Mouse (Mus musculus): Measurements from ENCODE around the gene Defb28. TPM values are rescaled to one million over a fixed set of nuclear protein-coding genes. Genes with fewer than 3 reads are reported as not detected.

The Defb28 gene
- not detected in 2 replicates for polyA plus RNA-seq (2012; rRNA removed)

GRCm38 (mm10) chr2:152517981-152518380 lies at the start of gene Defb28:
Defb28 (plus strand) TSS chr2:152518255.

GRCm38 (mm10) chr2:152476763-152477162 lies 41.3 kb upstream of the Defb28 start, which contains the start of gene Defb20:
Defb20 (plus strand) TSS chr2:152477063.

GRCm38 (mm10) chr2:152490038-152490437 lies 28.0 kb upstream of the Defb28 start, which contains the start of gene Defb22:
Defb22 (minus strand) TSS chr2:152490138.

GRCm38 (mm10) chr2:152511592-152511991 lies 6.5 kb upstream of the Defb28 start, which contains the start of gene Defb26:
Defb26 (minus strand) TSS chr2:152511692.

GRCm38 (mm10) chr2:152539944-152540710 lies 22.1 kb downstream of the Defb28 start, which contains the start of gene Defb29:
Defb29 (minus strand) TSS chr2:152540098.

GRCm38 (mm10) chr2:152569038-152569437 lies 51.0 kb downstream of the Defb28 start, which contains the start of gene Gm17416:
Gm17416 (plus strand) TSS chr2:152569338.

Other genes with a start within 250 kb of the Defb28 start
- gene Tbc1d20, start 224.4 kb upstream of the Defb28 start, polyA plus RNA-seq (2012; rRNA removed): 9.2 and 9.9 TPM in 2 replicates
- 42.7 and 45.8 TPM in 2 replicates for gene Rbck1, start 185.6 kb upstream of the Defb28 start, polyA plus RNA-seq (2012; rRNA removed)
- gene Trib3, start 174.2 kb upstream of the Defb28 start, polyA plus RNA-seq (2012; rRNA removed): 0.77 and 1.8 TPM in 2 replicates
- not detected in 2 replicates for gene Nrsn2, start 141.6 kb upstream of the Defb28 start, polyA plus RNA-seq (2012; rRNA removed)
- gene Sox12, start 120.2 kb upstream of the Defb28 start, polyA plus RNA-seq (2012; rRNA removed): 4.1 and 4.3 TPM in 2 replicates
- gene Zcchc3, start 103.2 kb upstream of the Defb28 start, polyA plus RNA-seq (2012; rRNA removed): 8.2 and 10.2 TPM in 2 replicates
- 0.20 and 0.24 TPM in 2 replicates for gene 6820408C15Rik, start 102.7 kb upstream of the Defb28 start, polyA plus RNA-seq (2012; rRNA removed)
- not detected in 2 replicates for gene Defb23, start 53.6 kb upstream of the Defb28 start, polyA plus RNA-seq (2012; rRNA removed)
- gene Defb20, start 41.2 kb upstream of the Defb28 start, polyA plus RNA-seq (2012; rRNA removed): not detected in 2 replicates
- gene Defb22, start 28.1 kb upstream of the Defb28 start, polyA plus RNA-seq (2012; rRNA removed): not detected in 2 replicates
- gene Defb26, start 6.6 kb upstream of the Defb28 start, polyA plus RNA-seq (2012; rRNA removed): not detected in 2 replicates
- not detected in 2 replicates for gene Defb29, start 21.8 kb downstream of the Defb28 start, polyA plus RNA-seq (2012; rRNA removed)
- not detected in 2 replicates for gene Gm17416, start 51.1 kb downstream of the Defb28 start, polyA plus RNA-seq (2012; rRNA removed)
- gene Defb21, start 54.5 kb downstream of the Defb28 start, polyA plus RNA-seq (2012; rRNA removed): not detected in 2 replicates
- not detected in 2 replicates for gene Defb19, start 62.1 kb downstream of the Defb28 start, polyA plus RNA-seq (2012; rRNA removed)
- gene Defb45, start 81.1 kb downstream of the Defb28 start, polyA plus RNA-seq (2012; rRNA removed): not detected in 2 replicates
- gene Defb36, start 86.1 kb downstream of the Defb28 start, polyA plus RNA-seq (2012; rRNA removed): not detected in 2 replicates
- 0.24 TPM in 1 of 2 replicates, not detected in the other for gene Defb25, start 104.8 kb downstream of the Defb28 start, polyA plus RNA-seq (2012; rRNA removed)
- 0.46 and 0.52 TPM in 2 replicates for gene Rem1, start 108.7 kb downstream of the Defb28 start, polyA plus RNA-seq (2012; rRNA removed)
- gene H13, start 151.2 kb downstream of the Defb28 start, polyA plus RNA-seq (2012; rRNA removed): 26.2 and 27.6 TPM in 2 replicates
- 10.0 and 11.0 TPM in 2 replicates for gene Mcts2, start 168.8 kb downstream of the Defb28 start, polyA plus RNA-seq (2012; rRNA removed)
- gene Id1, start 218.0 kb downstream of the Defb28 start, polyA plus RNA-seq (2012; rRNA removed): 41.7 and 43.3 TPM in 2 replicates
- 0.58 and 0.84 TPM in 2 replicates for gene Cox4i2, start 235.9 kb downstream of the Defb28 start, polyA plus RNA-seq (2012; rRNA removed)